Mouse (Mus musculus): ENCODE results near the gene Otx1. TPM values are rescaled to one million over a fixed set of nuclear protein-coding genes. Genes with fewer than 3 reads are reported as not detected.

Otx1 gene
- total RNA-seq, 2 experiments from 2014 or later, result 4.1 to 4.2 TPM

DNA sequence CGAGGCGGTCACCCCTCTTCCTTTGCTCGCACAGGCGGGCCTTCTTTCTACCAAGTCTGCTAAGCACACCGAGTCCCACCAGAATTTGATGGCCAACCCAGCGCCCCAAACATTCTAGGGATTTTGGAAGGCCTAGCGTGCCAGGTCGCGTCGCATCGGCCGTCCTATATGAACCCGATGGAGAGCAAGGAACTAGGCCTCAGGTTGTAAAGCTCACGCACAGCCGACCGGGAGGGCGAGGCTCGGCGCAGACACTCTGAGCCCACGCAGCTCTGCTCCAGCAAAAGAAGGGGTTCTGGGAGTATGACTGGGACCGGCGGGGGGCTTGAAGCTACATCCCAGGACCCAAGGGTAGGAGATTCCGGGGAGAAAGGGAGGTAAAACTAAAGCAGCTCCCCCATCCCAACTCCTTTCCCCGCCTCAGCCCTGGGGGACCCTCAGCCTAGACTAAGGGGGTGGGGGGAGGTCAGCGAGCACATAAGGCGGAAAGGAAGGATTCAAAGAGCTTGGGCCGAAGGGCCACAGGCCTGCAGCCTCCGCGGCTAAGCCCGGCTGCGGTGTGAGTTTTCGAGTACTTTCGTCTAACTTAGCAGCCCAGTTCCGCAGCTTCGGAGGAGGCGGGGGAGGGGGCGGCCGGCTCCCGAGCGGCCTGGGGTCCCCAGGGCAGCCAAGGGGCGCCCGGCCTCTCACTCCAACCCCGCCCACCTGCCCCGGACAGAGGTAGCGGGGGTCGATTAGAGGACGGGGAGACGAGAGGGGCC is 2.2 kb downstream of the Otx1 start:
- peak in 1 of 2 experiments; percentile 12 for DNase-seq (ENCODE audit: extremely low spot score in 1 of 2, low spot score in 1 of 2)

DNA sequence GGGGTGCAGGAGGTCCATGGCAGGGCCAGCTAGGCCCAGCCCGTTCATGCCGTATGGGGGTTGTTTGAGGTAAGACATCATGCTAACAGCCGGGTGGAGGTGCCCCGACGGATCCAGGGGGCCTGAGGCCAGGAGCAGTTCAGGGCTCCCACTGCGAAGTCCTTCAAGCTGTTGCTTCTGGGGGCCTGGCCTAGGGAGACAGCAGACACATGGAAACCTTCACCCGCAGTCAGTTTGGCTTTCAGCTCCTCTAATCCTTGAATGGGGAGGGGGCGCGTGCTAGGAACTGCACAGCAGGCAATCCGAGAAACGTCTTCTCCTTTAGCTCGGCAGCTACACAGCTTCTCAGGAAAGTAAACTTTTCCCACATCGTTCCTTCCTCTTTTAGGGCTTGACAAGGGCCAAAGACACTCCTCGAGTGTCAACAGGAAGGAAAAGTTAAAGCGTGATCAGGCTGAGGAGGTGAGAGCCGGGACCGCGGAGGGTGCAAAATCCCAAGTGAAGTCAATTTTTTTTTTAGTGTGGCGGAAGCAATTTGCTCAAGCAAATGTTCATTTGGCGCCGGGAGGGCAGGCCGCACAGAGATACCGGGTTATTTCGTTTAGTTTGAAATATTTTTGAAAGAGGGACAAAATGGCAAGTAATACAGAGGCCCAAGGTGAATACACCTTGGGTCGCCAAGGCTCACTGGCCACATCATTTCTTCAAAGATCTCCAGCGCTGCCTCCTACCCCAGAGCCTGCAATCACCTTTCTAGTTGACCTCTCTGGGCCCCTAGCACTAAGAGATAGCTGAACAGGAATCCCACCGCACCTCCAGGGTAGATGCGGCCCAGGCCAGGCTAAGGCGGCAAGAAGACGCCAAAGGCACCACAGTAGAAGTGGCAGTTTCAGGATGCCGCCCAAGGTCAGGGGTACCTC is 3.0 kb downstream of the Otx1 start:
- no peak for DNase-seq (ENCODE audit: extremely low spot score in 1 of 2, low spot score in 1 of 2)

DNA sequence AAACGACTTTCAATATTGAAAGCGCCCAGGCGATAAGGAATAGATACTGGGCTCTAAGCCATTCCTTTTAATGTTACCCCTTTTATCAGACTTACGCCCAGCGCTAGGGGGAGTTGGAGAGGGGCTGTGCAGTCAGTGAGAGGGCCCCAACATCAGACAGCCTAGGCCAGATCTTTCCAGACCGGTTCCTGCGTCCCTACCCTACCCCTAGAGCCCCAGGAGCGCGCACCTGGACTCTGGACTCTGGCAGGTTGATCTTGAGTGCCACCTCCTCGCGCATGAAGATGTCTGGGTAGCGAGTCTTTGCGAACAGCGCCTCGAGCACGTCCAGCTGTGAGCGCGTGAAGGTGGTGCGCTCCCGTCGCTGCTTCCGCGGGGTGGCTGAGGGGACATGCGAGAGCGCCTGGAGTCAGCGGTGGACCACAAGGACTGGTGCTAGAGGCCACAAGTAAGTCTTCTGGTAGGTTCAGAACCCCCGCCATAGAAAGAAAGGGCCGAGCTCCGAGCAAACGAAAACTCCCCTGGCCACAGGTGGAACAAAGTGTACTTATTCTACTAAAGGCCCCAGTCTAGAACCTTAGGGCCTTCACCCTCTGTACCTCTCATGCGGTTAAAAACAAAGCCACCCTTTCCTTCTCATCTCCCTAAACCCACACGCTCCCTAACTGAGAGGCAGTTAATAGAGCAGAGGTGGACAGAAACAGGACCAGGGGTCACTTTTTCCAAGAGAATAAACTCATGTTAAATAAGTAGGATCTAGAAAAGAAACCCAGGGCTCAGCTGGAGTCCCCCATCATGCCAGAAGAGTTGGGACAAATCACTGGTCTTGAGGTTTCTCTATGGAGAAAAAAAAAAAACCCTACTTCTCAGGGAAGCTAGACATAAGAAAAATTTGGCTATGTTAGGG is 4.3 kb downstream of the Otx1 start:
- DNase-seq (ENCODE audit: extremely low spot score in 1 of 2, low spot score in 1 of 2), result peak in 1 of 2 experiments; percentile 10

DNA sequence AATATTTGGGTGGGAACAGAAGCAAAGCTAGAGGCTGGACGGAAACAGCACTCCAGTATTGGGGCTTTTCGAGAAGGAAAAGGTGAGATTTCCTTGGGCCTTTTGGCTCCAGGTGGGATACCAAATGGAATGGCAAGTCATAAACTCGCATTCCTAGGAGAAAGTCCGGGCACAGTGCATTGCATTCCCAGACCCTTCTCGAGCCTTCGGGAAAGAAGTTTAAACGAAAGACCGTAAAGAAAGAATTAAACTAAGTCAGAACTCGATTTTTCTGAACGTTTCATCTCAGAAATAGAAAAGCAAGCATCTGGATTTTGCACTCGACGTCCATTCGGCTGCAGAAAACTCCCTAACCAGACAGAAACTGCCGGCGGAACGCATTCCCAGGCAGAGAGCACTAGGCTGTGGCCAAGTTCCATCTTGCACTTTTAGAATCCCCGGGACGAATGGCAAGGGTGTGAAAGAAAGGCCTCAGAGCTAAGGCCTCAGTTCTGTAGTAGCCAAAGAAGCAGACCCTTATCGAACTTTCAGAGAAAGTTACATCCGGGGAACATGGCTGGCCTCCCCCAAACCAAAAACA is 5.0 kb downstream of the Otx1 start:
- peak in 1 of 2 experiments; percentile 13 for DNase-seq (ENCODE audit: extremely low spot score in 1 of 2, low spot score in 1 of 2)

DNA sequence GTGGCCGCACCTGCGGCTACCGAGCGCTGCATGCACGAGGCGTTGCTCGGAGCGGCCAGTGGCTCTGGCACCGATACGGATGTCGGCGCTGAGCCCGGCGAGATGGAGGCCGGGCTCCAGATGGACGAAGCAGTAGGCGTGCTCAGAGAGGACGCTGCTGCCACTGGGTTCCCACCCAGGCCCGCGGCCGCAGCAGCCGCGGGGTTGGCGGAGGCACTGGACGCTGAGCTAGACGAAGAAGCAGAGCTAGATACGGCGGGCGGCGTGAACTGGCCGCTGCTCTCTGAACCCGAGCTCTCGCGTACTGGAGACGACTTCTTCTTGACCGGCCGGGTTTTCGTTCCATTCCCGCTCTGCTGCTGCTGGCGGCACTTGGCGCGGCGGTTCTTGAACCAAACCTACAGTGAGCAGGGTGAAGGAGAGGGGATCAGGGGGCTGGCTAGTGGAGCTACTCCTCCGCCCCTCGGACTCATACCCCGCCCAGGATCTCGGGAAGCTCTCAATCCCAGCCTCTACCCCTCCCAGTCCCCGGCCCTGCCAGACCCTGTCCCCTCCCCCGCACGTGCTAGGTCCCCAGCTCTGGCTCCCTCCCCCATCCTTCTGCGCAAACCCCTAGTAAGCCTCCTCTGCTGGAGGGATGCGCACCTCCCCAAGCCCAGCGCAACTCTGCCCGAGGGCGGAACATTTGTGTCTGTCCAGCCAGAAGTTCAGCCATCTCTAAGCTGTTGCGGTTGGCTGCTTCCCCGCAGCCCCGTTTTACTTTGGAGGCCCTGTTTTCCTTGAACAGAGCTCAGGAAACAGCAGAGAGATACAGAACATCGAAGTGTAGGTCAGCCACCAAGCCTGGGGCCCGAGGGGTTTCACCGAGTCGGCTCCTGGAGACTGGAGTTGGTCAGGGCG is 5.8 kb downstream of the Otx1 start:
- peak in 1 of 2 experiments; percentile 21 for DNase-seq (ENCODE audit: extremely low spot score in 1 of 2, low spot score in 1 of 2)

DNA sequence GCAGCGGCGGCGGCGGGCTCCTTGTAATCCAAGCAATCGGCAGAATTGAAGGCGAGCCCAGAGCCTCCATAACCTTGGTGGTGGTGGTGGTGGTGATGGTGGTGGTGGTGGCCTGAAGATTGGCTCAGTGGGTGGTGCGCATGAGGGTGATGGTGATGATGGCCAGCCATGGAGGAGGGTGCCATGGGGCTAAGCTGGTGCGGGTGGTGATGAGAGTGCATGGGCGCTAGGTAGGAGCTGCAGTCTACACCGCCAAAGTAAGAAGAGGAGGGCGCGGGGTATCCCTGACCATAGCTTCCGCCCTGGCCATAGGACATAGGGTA is 6.4 kb downstream of the Otx1 start:
- no peak for DNase-seq (ENCODE audit: extremely low spot score in 1 of 2, low spot score in 1 of 2)

DNA sequence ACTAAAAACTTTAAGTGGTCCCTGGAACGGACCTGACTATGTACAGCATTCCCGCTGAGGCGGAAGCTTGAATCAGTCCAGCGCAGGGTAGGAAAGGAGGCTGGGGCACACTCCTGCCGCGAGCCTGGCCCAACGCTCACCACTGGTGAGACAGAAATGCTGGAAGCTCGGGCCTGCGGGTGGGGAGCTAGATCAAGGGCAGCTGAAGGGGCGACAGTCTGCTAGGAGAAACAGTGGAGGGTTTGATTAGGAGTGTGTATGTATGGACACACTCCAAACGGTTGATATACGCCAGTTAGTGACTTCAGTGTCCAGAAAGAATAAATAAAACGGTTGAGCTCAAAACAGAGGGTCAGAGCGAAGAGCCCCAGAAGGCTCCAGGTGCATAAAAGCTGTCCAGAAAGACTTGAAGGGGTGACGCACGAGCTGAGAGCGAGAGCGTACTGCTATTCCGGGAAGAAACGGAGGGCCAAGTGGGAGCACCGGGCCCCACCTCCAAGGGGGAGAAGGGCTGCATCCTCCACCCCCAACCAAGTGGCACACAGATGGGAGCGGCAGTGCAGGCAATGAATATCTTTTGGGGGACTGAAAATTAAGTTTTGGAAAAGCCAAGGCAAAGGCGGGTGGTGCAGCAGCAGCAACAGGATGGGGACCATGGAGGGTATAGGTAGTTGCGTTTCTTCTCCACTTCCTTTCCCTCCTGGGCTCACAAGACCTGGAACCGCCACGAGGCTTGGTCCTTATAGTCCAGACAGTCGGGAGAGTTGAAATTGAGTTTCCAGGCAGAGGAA is 7.0 kb downstream of the Otx1 start:
- peak in 1 of 2 experiments; percentile 15 for DNase-seq (ENCODE audit: extremely low spot score in 1 of 2, low spot score in 1 of 2)

DNA sequence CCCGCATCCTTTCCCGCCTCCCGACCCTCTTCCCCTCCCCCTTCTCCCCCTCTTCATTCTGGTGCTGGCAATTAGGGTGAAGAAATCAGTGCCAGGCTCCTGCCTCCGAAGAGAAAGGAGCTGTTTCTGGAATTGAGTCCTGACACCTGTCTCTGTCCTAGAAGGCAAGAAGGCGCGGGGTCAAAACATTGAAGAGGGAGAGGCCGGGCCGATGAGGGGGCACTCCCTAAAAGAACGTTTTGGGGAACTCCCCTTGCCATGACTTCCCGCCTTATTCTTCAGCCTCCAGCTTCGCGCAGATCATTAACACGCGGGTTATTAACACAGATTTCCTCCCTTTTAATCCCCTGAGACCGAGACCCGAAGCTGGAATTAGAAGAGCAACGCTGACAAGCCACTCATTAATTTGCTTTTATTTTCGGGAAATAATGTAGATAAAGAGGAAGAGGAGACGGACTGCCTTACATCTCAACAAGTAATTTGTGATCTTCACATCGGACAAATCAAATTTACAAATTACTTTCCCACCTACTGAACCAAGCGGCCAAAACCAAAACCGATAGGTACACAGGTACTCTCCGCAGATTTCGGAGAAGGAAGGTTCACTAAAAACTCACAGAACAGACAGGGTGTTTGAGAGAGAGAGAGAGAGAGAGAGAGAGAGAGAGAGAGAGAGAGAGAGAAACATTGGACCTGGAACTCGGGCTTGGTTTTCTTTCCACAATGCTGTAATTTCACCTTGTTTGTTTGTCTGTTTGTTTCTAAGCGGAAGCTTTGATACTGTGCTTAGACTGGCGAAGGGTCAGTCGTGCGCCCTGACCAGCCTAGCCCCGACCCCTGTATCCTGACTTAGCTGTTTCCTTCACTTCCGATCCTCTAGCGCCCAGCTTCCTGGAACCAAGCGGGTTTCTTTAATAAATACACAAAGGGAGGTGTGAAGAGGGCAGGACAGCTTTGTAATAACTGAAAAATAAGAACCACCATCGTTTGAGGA is 8.0 kb downstream of the Otx1 start:
- peak in 1 of 2 experiments; percentile 9 for DNase-seq (ENCODE audit: extremely low spot score in 1 of 2, low spot score in 1 of 2)

DNA sequence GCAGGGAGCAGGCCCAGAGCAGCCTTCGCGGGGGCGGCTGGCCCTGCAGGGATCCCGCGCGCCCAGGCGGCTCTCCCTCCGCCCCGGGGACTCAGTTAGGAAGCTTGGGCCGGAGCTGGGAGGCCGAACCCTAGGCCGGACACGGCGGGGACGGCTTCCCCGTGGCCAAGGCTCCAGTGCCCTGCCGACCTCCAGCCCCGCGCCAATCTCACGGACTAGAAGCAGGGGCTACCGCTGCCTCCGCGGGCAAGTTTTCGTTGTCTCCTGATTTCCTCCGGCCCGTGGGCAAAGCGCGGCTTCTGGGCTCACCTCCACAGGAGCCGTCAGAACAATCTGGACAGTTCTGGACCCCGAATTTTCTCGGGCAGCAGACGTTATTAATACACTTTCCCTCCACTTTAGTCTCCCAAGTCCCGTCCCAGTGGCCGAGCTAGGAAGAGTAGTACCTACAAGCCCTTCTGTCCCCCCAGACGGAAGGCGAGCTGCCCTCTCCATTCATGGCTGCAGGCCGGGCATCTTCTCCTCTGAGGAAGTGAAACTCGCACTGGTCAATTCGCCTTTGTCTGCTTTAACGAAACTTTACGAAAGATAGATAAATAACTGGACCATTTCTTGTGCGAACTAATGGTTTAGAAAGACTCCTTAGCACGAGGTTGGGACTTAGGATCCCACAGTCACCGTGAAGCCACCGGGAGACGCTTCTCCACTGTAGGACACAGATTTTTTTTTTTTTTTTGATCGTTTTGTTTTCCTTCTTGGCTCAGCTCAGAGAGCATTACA is 8.9 kb downstream of the Otx1 start:
- DNase-seq (ENCODE audit: extremely low spot score in 1 of 2, low spot score in 1 of 2), result peak in 1 of 2 experiments; percentile 37

DNA sequence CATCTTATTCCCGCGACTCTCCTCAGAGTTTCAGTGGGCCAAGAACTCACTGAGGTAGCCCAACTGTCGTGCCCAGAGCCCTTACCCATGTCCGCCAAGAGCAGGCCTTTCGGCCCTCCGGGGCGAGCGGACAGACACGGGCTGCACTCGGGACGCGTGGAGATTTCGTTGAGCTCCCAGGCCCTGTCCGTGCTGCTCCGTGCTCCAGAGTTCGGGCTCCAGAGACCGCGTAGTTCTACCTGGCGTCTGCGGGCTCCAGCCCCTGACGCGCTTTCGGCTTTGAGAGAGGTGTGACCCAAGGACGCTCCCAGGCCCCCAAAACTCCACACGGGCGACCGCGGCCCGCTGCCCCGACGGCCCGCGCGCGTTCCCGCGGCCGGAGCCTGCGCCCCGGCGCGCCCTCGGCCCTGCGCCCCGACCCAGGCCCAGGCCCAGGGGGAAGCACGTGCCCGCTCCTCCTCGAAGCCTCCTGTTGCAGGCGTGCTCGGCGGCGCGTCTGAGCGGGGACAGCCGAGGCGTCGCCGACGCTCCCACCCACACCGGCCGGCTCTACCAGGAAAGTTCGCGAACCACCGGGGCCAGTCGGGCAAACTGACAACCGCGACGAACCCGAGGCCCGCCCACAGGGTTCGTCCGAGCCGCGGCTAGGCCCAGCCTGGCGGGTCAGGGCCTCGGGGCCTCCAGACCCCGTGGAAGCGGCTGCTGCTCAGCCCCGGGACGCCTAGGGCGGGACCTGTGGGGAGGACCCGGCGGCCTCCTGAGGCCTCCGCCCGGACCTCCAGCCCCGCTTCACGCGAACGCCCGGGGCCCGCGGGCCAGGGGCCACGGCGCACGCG is 9.7 kb downstream of the Otx1 start:
- DNase-seq (ENCODE audit: extremely low spot score in 1 of 2, low spot score in 1 of 2), result no peak

DNA sequence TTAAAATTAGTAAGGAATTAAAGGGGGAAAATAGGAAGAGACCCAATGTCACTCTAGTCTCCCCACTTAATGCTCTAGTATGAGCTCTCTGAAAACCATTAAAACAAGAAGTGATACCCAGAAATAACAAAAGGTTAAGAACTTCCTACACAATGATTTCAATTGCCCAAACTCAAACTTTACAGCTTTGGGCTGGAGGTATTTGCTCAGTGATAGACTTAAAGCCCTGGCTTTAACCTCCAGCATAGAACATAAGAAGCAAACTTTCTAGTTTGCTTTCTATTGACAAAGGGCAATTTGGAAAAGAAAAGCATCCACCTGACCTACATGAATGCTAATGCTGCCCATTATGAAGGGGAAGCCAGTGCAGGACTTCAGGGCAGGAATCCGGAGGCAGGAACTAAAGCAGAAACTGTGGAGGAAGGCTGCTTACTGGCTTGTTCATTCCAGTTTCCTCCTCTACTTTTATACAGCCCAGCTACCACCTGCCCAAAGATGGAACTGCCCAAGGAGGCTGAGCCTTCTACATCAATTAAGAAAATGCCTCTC is 14.2 kb downstream of the Otx1 start:
- DNase-seq (ENCODE audit: extremely low spot score in 1 of 2, low spot score in 1 of 2), result no peak

DNA sequence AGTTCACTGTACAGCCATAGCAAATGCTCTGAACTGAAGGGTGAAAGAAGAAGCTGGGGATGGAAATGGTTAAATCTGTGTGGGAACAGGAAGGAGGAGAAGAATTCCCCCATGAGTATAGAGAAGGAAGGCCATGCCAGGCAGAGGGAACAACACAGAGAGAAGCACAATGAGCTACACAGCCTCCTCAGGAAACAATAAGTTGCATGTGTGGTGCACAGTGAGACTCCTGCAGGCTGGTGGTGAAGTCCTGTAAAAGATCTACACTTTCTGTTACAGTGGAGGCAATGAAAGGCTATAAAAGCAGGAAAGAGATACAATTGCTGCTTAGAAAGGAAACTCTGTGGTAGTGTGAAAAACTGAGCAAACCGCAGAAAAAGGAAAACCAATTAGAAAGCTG is 17.6 kb downstream of the Otx1 start:
- no peak for DNase-seq (ENCODE audit: extremely low spot score in 1 of 2, low spot score in 1 of 2)

DNA sequence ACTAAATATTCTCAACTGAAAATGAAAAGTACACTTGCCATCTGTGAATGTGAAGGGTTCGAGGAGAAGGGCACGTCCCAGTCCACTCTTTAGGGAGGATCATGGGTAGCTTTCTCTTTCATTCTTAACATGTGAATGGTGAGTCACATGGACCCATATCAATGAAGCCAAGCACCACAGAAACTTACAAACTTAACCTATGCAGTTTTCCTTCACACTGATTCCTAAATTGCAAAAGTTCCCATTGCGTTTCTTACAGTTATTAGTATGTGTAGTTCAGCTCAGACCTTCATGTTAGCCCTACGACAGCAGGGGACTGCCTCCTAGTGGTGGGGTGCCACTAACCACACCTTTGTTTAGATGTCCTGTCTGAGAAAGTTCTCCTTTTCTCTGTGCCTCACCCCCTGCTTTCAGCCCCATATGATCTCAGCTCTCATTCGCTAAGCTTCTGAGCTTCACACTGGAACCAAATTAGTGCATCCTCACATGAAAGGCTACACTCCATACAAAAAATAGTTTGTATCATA is 28.6 kb downstream of the Otx1 start:
- no peak for DNase-seq (ENCODE audit: extremely low spot score in 1 of 2, low spot score in 1 of 2)

DNA sequence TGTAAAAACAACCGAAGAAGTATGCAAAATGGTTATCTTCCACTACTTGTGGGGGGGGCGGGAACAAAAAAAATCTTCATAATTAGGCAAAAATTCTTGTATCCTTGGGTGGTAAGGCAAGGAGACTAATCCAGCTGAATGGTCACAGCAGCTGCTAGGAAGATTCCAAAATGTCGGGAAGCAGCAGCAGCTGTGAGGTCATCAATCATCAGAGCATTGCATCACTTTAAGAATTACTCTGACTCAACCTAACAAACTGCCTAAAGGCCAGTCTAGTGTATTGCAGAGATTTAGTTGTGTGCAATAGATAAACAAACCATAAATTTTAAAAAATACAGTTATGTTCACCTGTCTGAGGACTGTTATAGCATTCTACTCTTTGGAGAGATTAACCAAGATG is 29.1 kb downstream of the Otx1 start:
- DNase-seq (ENCODE audit: extremely low spot score in 1 of 2, low spot score in 1 of 2), result no peak

DNA sequence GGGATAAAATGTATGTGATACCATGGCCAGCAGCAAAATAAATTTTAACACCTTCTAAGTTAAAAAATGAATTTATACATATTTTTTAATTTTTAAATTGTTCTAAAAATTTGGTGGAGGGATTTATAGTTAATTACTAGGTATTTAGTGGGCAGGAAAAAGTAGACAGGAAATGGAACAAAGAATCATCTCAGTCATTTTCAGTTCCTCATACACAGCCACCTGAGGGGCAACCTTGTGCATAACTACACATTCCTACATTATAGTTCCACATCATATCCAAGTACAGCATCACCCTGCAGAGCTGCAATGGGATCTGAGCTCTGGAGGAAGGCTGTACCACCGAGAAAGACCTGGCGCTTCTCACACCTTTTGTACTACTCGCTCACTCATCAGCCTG is 33.8 kb downstream of the Otx1 start:
- no peak for DNase-seq (ENCODE audit: extremely low spot score in 1 of 2, low spot score in 1 of 2)

Measured in layer of hippocampus, postnatal 25 days (tissue).